Mouse (Mus musculus) forebrain, postnatal 0 days (tissue): Measurements from ENCODE around the gene Als2cr12. TPM values are rescaled to one million over a fixed set of nuclear protein-coding genes. Genes with fewer than 3 reads are reported as not detected.
"Not testable (repeated sequence)": the region's sequence is repeated elsewhere in the genome, so short reads cannot be mapped to it uniquely, and the experiment has no call there.

ENCODE experiments used
- ATAC-seq: fragments of 200-750 bp; cut with Nextera tagmentation; 2 replicates; pipeline ENCODE4 v1.8.0; 2017; ENCODE audit warnings: mild to moderate bottlenecking, moderate library complexity
- DNase-seq: peaks from one replicate; pipeline ENCODE4 v3.0.0-alpha.2; 2015
- H3K27ac ChIP-seq: fragments of 300-500 bp; sonication (generic); 2 replicates; pipeline ENCODE4 v1.5.1; 2014; ENCODE audit warnings: low read depth, mild to moderate bottlenecking, antibody characterized with exemption, low read length, moderate library complexity, mixed read lengths
- H3K27me3 ChIP-seq: fragments of 300-500 bp; sonication (generic); 2 replicates; pipeline ENCODE4 v1.6.1; 2014; ENCODE audit warnings: mild to moderate bottlenecking, low read length, mixed read lengths; ENCODE audit not compliant: insufficient read depth
- H3K36me3 ChIP-seq: fragments of 300-500 bp; sonication (generic); 2 replicates; pipeline ENCODE4 v1.6.1; 2014; ENCODE audit warnings: mild to moderate bottlenecking, moderate library complexity; ENCODE audit not compliant: insufficient read depth
- H3K4me1 ChIP-seq: fragments of 300-500 bp; sonication (generic); 2 replicates; pipeline ENCODE4 v1.6.1; 2014; ENCODE audit warnings: antibody characterized with exemption; ENCODE audit not compliant: insufficient read depth
- H3K4me2 ChIP-seq: fragments of 300-500 bp; sonication (generic); 2 replicates; pipeline ENCODE4 v1.6.1; 2014; ENCODE audit warnings: low read depth, mild to moderate bottlenecking, moderate library complexity
- H3K4me3 ChIP-seq: fragments of 300-500 bp; sonication (generic); 2 replicates; pipeline ENCODE4 v1.5.1; 2014; ENCODE audit warnings: low read depth, low read length, mixed read lengths
- H3K9ac ChIP-seq: fragments of 300-500 bp; sonication (generic); 2 replicates; pipeline ENCODE4 v1.6.1; 2014; ENCODE audit warnings: mild to moderate bottlenecking
- H3K9me3 ChIP-seq: fragments of 300-500 bp; sonication (generic); 2 replicates; pipeline ENCODE4 v1.6.1; 2016; ENCODE audit warnings: low read length
- CTCF ChIP-seq: sonication (generic); IDR thresholded peaks from 2 replicates; pipeline ENCODE4 v1.5.1; 2016; ENCODE audit warnings: antibody characterized with exemption, control low read depth, low read depth
- WGBS: fragments of 180-500 bp; shearing (Covaris S2); extraction: QIAGEN DNeasy Blood & Tissue Kit; methylation state at CpG from one replicate; pipeline ENCODE4 v1.1.7; 2014; 5-methylcytosine and 5-hydroxymethylcytosine counted together
- polyA plus RNA-seq: library from polyadenylated mRNA; unstranded; fragments of >200 nt; fragmentation: Nextera tagmentation; extraction: Ambion mirVana; gene quantifications from 2 replicates; pipeline ENCODE4 v1.2.1, GENCODE M21; 2015
- total RNA-seq: library from RNA; depleted of rRNA; stranded (reverse); fragments of >200 nt; gene quantifications from 2 replicates; pipeline ENCODE4 v1.2.3, GENCODE M21; 2014

The Als2cr12 gene
- total and polyA plus RNA-seq, 2 experiments from 2014 or later: 0.12 TPM; not detected in 1

- ATAC-seq (peak; percentile 91), DNase-seq (peak; percentile 73)
- Histone ChIP-seq H3K4me1 (0 out of 2 replicates have a peak, but pooled peaks cover 5% of the 10 kb centered on the region), H3K36me3 (no peaks in the 10 kb centered on the region), H3K9me3 (no peaks in the 10 kb centered on the region), H3K27ac (0 out of 2 replicates have a peak overlapping the region, but pooled peaks have one; percentile 29), H3K4me2 (peak overlapping the region; percentile 90), H3K27me3 (no peaks in the 10 kb centered on the region), H3K4me3 (peak overlapping the region; percentile 54), H3K9ac (peak overlapping the region; percentile 85)
- no peak for TF ChIP-seq CTCF
- WGBS: 3% methylated on average over 37 of the region's 37 CpGs
These were observed 43.0 kb downstream of the Als2cr12 start for GRCm38 (mm10) chr1:58652480-58653403.

- not testable (repeated sequence) for H3K4me1 ChIP-seq, H3K9me3 ChIP-seq, H3K36me3 ChIP-seq, DNase-seq, H3K27me3 ChIP-seq, H3K27ac ChIP-seq
- peak overlapping the region; percentile 85 for H3K9ac ChIP-seq
- H3K4me3 ChIP-seq: peak overlapping the region; percentile 54
- ATAC-seq: peak; percentile 2; the same call in 1 of the 2 replicates
- 85% methylated on average over 17 of the region's 17 CpGs for WGBS
- peak overlapping the region; percentile 90 for H3K4me2 ChIP-seq
These were observed 44.0 kb downstream of the Als2cr12 start for GRCm38 (mm10) chr1:58651571-58652456.

DNA sequence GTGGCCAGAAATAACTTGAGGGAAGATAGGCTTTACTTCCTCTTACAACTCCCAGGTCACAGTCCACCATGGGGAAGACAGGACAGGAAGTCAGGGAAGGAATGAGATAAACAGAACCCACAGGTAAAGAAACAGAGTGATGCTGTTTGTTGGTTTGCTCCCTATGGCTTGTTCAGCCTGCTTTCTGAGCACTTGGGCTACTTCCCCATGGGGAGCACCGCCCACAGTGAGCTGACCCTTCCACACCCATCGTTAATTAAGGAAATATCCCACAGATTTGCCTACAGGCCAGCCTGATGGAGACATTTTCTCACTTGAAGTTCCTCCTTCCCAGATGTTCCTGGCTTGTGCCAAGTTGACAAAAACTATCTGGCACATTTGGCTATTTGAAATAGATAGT is 66.9 kb downstream of the Als2cr12 start:
- H3K4me1 ChIP-seq, H3K9me3 ChIP-seq, H3K27me3 ChIP-seq, H3K9ac ChIP-seq, H3K36me3 ChIP-seq, DNase-seq, ATAC-seq, H3K4me3 ChIP-seq, H3K27ac ChIP-seq, H3K4me2 ChIP-seq: not testable (repeated sequence)
- 78% methylated on average over 1 of the region's 2 CpGs for WGBS

DNA sequence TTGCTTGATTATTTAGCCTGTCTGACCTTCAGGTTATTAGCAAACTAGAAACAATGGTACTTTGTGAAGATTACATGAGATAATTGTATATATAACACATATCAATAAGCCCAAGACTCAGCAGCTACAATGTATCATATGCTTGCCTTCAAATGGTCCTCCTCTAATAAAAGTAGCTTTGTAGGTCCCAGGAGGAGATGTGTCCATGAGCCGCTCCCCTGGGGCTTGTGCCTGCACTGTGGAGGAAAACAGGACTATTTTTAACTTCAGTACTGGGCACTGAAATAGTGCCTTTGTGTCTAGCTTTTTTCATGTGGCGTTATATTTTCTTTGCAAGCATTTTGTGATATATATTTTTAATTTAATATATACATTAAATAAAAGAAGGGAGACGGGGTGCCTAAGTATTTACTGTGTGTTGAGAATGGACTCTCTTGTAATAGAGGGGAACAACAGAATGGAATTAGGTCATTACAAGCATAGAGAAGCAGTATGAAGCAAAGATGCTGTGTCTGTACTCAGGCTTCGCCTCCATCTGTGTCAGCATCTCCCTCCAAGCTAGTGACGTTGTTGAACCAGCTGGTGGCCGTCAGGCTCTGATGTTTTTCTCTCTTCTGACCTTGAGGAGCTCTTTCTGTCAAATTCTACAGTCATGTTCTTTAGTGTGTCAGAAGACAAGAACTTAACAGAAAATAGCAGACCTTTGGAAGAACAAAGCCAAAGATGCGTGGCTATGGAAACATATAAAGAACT is 73.6 kb downstream of the Als2cr12 start:
- Histone ChIP-seq H3K9ac (no peak overlapping the region), H3K4me1 (0 out of 2 replicates have a peak, but pooled peaks cover 2% of the 10 kb centered on the region), H3K4me2 (no peak overlapping the region), H3K36me3 (no peaks in the 10 kb centered on the region), H3K4me3 (no peak overlapping the region), H3K27ac (peak overlapping the region; percentile 52), H3K27me3 (no peaks in the 10 kb centered on the region), H3K9me3 (no peaks in the 10 kb centered on the region)
- DNase-seq: peak; percentile 61
- peak; percentile 89 for ATAC-seq
- WGBS: 56% methylated on average over 7 of the region's 7 CpGs
- no peak for TF ChIP-seq CTCF

- no peak overlapping the region for H3K9ac ChIP-seq
- no peak for DNase-seq
- no peaks in the 10 kb centered on the region for H3K9me3 ChIP-seq
- TF ChIP-seq CTCF: no peak
- 88% methylated on average over 3 of the region's 3 CpGs for WGBS
- no peak overlapping the region for H3K27ac ChIP-seq
- no peak overlapping the region for H3K4me2 ChIP-seq
- H3K4me3 ChIP-seq: no peak overlapping the region
- no peaks in the 10 kb centered on the region for H3K27me3 ChIP-seq
- H3K4me1 ChIP-seq: 0 out of 2 replicates have a peak, but pooled peaks cover 2% of the 10 kb centered on the region
- no peaks in the 10 kb centered on the region for H3K36me3 ChIP-seq
- no peak for ATAC-seq
These were observed 74.5 kb downstream of the Als2cr12 start for GRCm38 (mm10) chr1:58621251-58621650.

- H3K4me2 ChIP-seq: no peak overlapping the region
- no peak overlapping the region for H3K9ac ChIP-seq
- 0 out of 2 replicates have a peak, but pooled peaks cover 2% of the 10 kb centered on the region for H3K4me1 ChIP-seq
- no peaks in the 10 kb centered on the region for H3K36me3 ChIP-seq
- no peak overlapping the region for H3K27ac ChIP-seq
- no peaks in the 10 kb centered on the region for H3K9me3 ChIP-seq
- no peak overlapping the region for H3K4me3 ChIP-seq
- DNase-seq (no peak), ATAC-seq (no peak)
- 95% methylated on average over 2 of the region's 2 CpGs for WGBS
- H3K27me3 ChIP-seq: no peaks in the 10 kb centered on the region
- TF ChIP-seq CTCF: no peak
These were observed 77.0 kb downstream of the Als2cr12 start for GRCm38 (mm10) chr1:58618766-58619165.
